Mouse (Mus musculus) embryonic facial prominence, embryonic 13.5 days (tissue): ENCODE data around the gene Rhob. TPM values are rescaled to one million over a fixed set of nuclear protein-coding genes. Genes with fewer than 3 reads are reported as not detected.

Source experiments
- ATAC-seq: fragments of 200-750 bp; cut with Nextera tagmentation; 2 replicates; pipeline ENCODE4 v1.8.0; 2017; ENCODE audit warnings: low read depth; ENCODE audit not compliant: insufficient number of reproducible peaks, insufficient read depth, low FRiP score, low TSS enrichment
- H3K27ac ChIP-seq: fragments of 300-500 bp; sonication (generic); 2 replicates; pipeline ENCODE4 v1.5.1; 2015; ENCODE audit warnings: moderate library complexity, mild to moderate bottlenecking, inconsistent platforms
- H3K27me3 ChIP-seq: fragments of 300-500 bp; sonication (generic); 2 replicates; pipeline ENCODE4 v1.6.1; 2015; ENCODE audit warnings: mild to moderate bottlenecking, inconsistent platforms
- H3K36me3 ChIP-seq: fragments of 300-500 bp; sonication (generic); 2 replicates; pipeline ENCODE4 v1.6.1; 2015; ENCODE audit warnings: mild to moderate bottlenecking, inconsistent platforms
- H3K4me1 ChIP-seq: fragments of 300-500 bp; sonication (generic); 2 replicates; pipeline ENCODE4 v1.6.1; 2015; ENCODE audit warnings: inconsistent platforms
- H3K4me2 ChIP-seq: fragments of 300-500 bp; sonication (generic); 2 replicates; pipeline ENCODE4 v1.6.1; 2015; ENCODE audit warnings: moderate library complexity, mild to moderate bottlenecking, inconsistent platforms
- H3K4me3 ChIP-seq: fragments of 300-500 bp; sonication (generic); 2 replicates; pipeline ENCODE4 v1.5.1; 2015; ENCODE audit warnings: mild to moderate bottlenecking, inconsistent platforms
- H3K9ac ChIP-seq: fragments of 300-500 bp; sonication (generic); 2 replicates; pipeline ENCODE4 v1.6.1; 2015; ENCODE audit warnings: mild to moderate bottlenecking, inconsistent platforms
- H3K9me3 ChIP-seq: fragments of 300-500 bp; sonication (generic); 2 replicates; pipeline ENCODE4 v1.6.1; 2016; ENCODE audit warnings: inconsistent platforms
- WGBS: fragments of 180-500 bp; shearing (Covaris S2); methylation state at CpG from one replicate; pipeline ENCODE4 v1.1.7; 2015; ENCODE audit warnings: mixed read lengths; 5-methylcytosine and 5-hydroxymethylcytosine counted together
- polyA plus RNA-seq: library from polyadenylated mRNA; unstranded; fragments of >200 nt; fragmentation: Nextera tagmentation; extraction: Ambion mirVana; gene quantifications from 2 replicates; pipeline ENCODE4 v1.2.1, GENCODE M21; 2015

Gene Rhob
- polyA plus RNA-seq, 1 experiment from 2014 or later = 44.9 TPM

GRCm38 (mm10) chr12:8524062-8524461, 24.3 kb upstream of the Rhob start:
- Histone ChIP-seq H3K9me3 (no peaks in the 10 kb centered on the region), H3K4me2 (no peak overlapping the region), H3K27me3 (no peaks in the 10 kb centered on the region), H3K9ac (no peak overlapping the region), H3K27ac (no peak overlapping the region), H3K36me3 (no peaks in the 10 kb centered on the region), H3K4me3 (no peak overlapping the region), H3K4me1 (peaks cover 8% of the 10 kb centered on the region)
- ATAC-seq = no peak
- 44% methylated on average over 5 of the region's 5 CpGs for whole genome bisulfite sequencing

- H3K4me1 ChIP-seq = peaks cover 8% of the 10 kb centered on the region
- H3K9me3 ChIP-seq = no peaks in the 10 kb centered on the region
- 85% methylated on average over 2 of the region's 2 CpGs for WGBS
These were observed 22.9 kb upstream of the Rhob start for GRCm38 (mm10) chr12:8522711-8523110.

GRCm38 (mm10) chr12:8521375-8522047, 21.7 kb upstream of the Rhob start:
- no peak overlapping the region for H3K9ac ChIP-seq
- no peak for ATAC-seq
- H3K36me3 ChIP-seq = no peaks in the 10 kb centered on the region
- no peak overlapping the region for H3K4me2 ChIP-seq
- WGBS = 40% methylated on average over 12 of the region's 12 CpGs
- H3K27ac ChIP-seq = no peak overlapping the region; the same call in 1 of the 2 replicates
- H3K27me3 ChIP-seq = no peaks in the 10 kb centered on the region
- peaks cover 8% of the 10 kb centered on the region for H3K4me1 ChIP-seq
- H3K9me3 ChIP-seq = no peaks in the 10 kb centered on the region
- no peak overlapping the region for H3K4me3 ChIP-seq

More at GRCm38 (mm10) chr12:8522711-8523110, 22.9 kb upstream of the Rhob start:
- Histone ChIP-seq H3K4me3 (no peak overlapping the region), H3K27me3 (no peaks in the 10 kb centered on the region), H3K4me2 (no peak overlapping the region), H3K27ac (no peak overlapping the region), H3K9ac (no peak overlapping the region), H3K36me3 (no peaks in the 10 kb centered on the region)
- ATAC-seq = no peak

DNA sequence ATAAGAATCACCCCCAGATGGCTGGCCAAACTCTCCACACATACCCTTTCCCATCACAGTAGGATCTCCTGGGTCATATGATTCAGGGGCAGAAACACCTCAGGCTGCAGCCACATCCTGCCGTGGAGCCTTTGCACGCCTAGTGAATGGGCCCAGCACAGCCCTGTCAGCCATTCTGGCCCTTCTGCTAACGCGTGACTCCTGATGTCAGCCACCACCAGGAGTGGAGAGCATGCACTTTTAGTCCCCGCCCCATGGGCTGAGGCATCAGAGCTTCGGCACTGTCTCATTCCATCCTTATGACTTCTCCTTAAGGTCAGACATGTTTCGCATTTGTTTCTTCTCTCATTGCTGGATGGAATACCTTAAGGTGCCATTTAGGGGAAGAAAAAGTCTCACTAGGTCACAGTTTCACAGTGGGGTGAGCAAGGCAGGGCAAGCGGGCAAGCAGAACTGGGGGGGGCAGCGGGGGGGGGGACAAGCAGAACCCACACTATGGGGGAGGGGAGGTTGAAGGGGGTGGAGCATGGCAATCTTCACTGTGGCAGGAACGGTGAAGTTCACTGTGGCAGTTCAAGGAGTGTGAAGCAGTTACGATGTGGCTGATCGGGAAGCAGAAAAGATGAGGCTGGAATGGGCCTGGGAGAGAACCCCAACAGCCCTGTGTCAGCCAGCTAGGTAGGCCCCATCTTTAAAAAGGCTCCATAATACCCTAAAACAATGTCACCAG, 19.8 kb upstream of the Rhob start:
- WGBS = 51% methylated on average over 12 of the region's 12 CpGs

DNA sequence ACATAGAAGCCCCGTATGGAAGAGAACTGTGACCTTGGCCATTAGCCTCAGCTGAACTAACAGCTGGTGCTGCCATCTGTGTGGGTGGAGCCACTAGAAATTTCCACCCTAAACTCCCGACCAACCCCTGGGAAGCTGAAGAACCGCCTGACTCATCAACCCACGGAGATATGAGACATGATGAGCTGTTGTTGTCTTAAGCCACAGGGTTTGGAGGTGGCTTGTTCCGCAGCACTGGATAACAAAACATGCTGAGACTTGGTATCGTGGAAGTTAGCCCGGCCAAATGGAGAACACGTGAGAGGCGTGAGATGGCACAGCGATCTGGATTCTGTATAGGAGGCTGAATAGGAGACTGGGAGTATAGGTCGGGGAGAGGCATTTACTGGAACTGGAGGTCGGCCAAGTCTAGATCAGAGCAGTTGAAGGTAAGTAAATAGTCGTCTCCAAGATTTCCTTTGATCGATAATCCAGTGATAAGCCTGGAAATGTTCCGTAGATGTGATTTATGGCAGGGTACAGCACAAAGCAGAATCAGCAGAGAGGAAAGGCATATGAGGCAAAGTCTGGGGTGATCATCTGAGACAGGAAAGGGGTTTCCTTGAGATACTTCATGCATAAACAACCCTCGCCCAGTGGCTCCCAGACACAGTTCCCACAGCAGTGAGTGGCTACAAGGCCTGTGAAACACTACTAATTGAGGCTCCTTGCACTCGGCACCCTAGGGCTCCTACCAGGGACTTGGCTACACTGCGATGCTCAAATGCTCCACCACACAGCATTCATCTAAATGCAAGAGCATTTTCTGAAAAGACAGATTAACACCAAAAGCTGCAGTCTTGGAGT, 11.5 kb upstream of the Rhob start:
- no peak overlapping the region for H3K9ac ChIP-seq
- H3K9me3 ChIP-seq = no peaks in the 10 kb centered on the region
- peak; percentile 62; the same call in 1 of the 2 replicates for ATAC-seq
- no peaks in the 10 kb centered on the region for H3K36me3 ChIP-seq
- H3K4me3 ChIP-seq = no peak overlapping the region
- no peaks in the 10 kb centered on the region for H3K4me1 ChIP-seq
- WGBS = 75% methylated on average over 18 of the region's 18 CpGs
- H3K4me2 ChIP-seq = no peak overlapping the region
- H3K27me3 ChIP-seq = no peaks in the 10 kb centered on the region
- no peak overlapping the region for H3K27ac ChIP-seq

More for the DNA sequence above, 19.8 kb upstream of the Rhob start:
- no peak for ATAC-seq
- Histone ChIP-seq H3K27me3 (no peaks in the 10 kb centered on the region), H3K4me3 (no peak overlapping the region), H3K36me3 (no peaks in the 10 kb centered on the region), H3K9ac (no peak overlapping the region), H3K4me1 (peaks cover 8% of the 10 kb centered on the region), H3K9me3 (no peaks in the 10 kb centered on the region), H3K4me2 (no peak overlapping the region), H3K27ac (no peak overlapping the region)

- WGBS = 52% methylated on average over 6 of the region's 6 CpGs
- H3K27me3 ChIP-seq = no peaks in the 10 kb centered on the region
- H3K9ac ChIP-seq = no peak overlapping the region
- H3K9me3 ChIP-seq = no peaks in the 10 kb centered on the region
- ATAC-seq = no peak
- H3K4me1 ChIP-seq = no peaks in the 10 kb centered on the region
- H3K4me2 ChIP-seq = no peak overlapping the region
- no peak overlapping the region for H3K4me3 ChIP-seq
- H3K36me3 ChIP-seq = no peaks in the 10 kb centered on the region
- H3K27ac ChIP-seq = no peak overlapping the region
These were observed 10.6 kb upstream of the Rhob start for GRCm38 (mm10) chr12:8510317-8510988.

DNA sequence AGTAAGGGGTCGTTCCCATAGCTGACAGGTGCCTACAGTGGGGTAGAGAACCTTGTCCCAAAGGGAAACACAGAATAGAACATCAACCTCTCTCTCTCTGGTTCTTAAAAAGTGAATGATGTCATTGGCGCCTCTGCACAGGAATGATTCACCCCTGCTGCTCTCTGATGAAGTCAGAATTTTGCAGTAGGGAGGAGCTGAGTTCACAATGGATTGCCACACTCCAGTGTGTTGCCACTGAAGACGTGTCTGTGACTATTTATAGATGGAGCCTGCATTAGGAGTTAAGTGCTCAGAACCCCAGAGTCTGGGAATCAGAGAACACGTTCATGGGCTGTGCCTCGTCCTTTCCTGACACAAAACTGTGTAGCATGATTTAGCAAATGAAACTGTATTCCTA, 9.9 kb upstream of the Rhob start:
- Histone ChIP-seq H3K9me3 (no peaks in the 10 kb centered on the region), H3K9ac (no peak overlapping the region), H3K27me3 (no peaks in the 10 kb centered on the region), H3K4me2 (no peak overlapping the region), H3K36me3 (no peaks in the 10 kb centered on the region), H3K4me3 (no peak overlapping the region), H3K27ac (no peak overlapping the region), H3K4me1 (no peaks in the 10 kb centered on the region)
- 70% methylated on average over 5 of the region's 5 CpGs for WGBS
- no peak for ATAC-seq

GRCm38 (mm10) chr12:8506954-8507707, 7.3 kb upstream of the Rhob start:
- no peaks in the 10 kb centered on the region for H3K36me3 ChIP-seq
- no peak overlapping the region for H3K4me3 ChIP-seq
- H3K9ac ChIP-seq = no peak overlapping the region
- no peaks in the 10 kb centered on the region for H3K4me1 ChIP-seq
- 74% methylated on average over 9 of the region's 9 CpGs for whole genome bisulfite sequencing
- H3K27me3 ChIP-seq = no peaks in the 10 kb centered on the region
- ATAC-seq = no peak
- H3K9me3 ChIP-seq = no peaks in the 10 kb centered on the region
- H3K4me2 ChIP-seq = no peak overlapping the region
- no peak overlapping the region for H3K27ac ChIP-seq

GRCm38 (mm10) chr12:8504131-8504530, 4.3 kb upstream of the Rhob start:
- 78% methylated on average over 6 of the region's 6 CpGs for WGBS
- Histone ChIP-seq H3K27ac (no peak overlapping the region), H3K9me3 (no peaks in the 10 kb centered on the region), H3K27me3 (no peaks in the 10 kb centered on the region), H3K4me3 (no peak overlapping the region), H3K9ac (no peak overlapping the region), H3K36me3 (no peaks in the 10 kb centered on the region), H3K4me2 (no peak overlapping the region), H3K4me1 (peaks cover 11% of the 10 kb centered on the region)
- no peak for ATAC-seq

DNA sequence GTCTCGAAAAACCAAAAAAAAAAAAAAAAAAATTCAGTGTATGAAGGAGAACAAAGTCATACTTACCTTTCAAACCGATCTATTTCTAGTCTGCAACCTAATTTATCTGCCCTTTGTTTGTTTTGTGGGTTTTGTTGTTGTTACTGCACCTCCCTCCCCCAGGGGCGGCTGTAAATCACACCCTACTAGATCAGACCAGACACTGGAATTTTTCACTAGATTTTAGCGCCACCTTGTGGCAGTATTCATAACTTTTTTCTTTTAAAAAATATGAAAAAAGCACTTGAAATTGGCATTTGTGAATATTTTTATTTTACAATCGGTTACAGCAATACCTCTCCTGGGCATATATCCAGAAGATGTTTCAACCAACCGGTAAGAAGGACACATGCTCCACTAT, 2.7 kb upstream of the Rhob start:
- Histone ChIP-seq H3K27ac (no peak overlapping the region), H3K4me1 (peaks cover 23% of the 10 kb centered on the region), H3K9me3 (no peaks in the 10 kb centered on the region), H3K4me2 (no peak overlapping the region), H3K27me3 (no peaks in the 10 kb centered on the region), H3K9ac (no peak overlapping the region), H3K4me3 (no peak overlapping the region), H3K36me3 (no peaks in the 10 kb centered on the region)
- WGBS = 13% methylated on average over 6 of the region's 6 CpGs
- ATAC-seq = no peak
